ENCODE assay signal across 8 mouse cellular contexts in the genomic region with DNA sequence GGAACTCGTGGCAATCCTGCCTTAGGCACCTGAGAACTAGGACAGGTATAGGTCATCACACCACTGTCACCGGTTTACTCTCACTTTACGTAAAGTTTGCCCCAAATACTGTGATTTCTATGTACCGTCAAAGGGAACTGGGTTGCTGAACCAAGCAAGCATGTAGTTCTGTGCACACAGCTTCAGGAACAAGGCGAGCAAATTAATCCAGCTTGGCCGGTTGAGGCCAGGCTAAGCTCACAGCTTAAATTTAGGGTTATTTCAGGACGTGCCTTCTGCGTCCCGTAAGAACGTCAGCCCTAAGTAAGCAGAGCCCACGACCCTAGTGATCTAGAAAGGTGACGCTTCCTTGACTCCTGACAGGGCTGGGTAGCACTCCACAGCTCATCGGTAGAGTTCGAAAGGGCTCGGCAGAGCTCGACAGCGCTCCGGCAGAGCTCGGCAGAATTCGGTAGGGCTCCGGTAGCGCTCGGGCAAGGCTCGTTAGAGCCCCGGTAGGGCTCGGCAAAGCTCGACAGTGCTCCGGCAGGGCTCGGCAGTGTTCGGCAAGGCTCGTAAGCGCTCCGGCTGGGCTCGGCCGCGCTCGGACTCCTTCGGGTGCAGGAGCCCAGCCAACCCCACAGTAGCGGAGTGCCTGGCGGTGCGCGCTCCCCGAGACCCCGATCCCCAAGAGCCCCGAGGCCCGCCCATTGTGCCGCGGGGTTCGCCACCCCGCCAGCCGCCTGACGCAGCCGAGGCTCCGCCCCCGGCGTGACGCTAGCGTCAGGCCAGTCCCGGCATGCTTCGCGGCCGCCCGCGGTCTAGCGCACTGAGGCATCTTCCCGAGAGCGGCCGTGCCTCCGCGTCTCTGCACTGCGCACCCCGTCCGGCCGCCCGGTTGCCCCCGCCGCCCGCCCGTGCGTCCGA. TPM values are rescaled to one million over a fixed set of nuclear protein-coding genes. Genes with fewer than 3 reads are reported as not detected.
DNase-seq lines count a peak whose midpoint lies in the region; ATAC-seq lines count a peak whose summit lies in the region.

TSS of gene Etnk1 (plus strand) at position 770 of the 906 bp plus-strand sequence.

- ATAC-seq in forebrain, embryonic 14.5 days: peak; percentile 96
- ATAC-seq in neural tube, embryonic 15.5 days (ENCODE audit: low FRiP score): peak; percentile 96

- H3K27ac ChIP-seq in forebrain, embryonic 14.5 days (ENCODE audit: low read depth, low read length): peak within 1 kb of the TSS; percentile 93
- H3K27ac ChIP-seq in neural tube, embryonic 15.5 days (replicated peaks): peak within 1 kb of the TSS; percentile 92

- H3K4me3 ChIP-seq in forebrain, embryonic 14.5 days (ENCODE audit: low read depth, low read length): peak within 1 kb of the TSS; percentile 86
- peak within 1 kb of the TSS; percentile 96 for H3K4me3 ChIP-seq in neural tube, embryonic 15.5 days (replicated peaks)

- H3K36me3 ChIP-seq in forebrain, embryonic 14.5 days (ENCODE audit: control insufficient read depth, insufficient read depth, low read length): no peaks in the 10 kb centered on the region
- peaks cover 6% of the 10 kb centered on the region; the same call in 1 of the 2 replicates for H3K36me3 ChIP-seq in neural tube, embryonic 15.5 days

- intact Hi-C loops in heart, postnatal 14 days (cut with DNase I): loop anchor here (1.0 kb wide), 1 partner anchor 66 kb away; the partner anchor contains the start of gene C2cd5

- peak within 1 kb of the TSS; percentile 90 for H3K9ac ChIP-seq in forebrain, embryonic 14.5 days (ENCODE audit: low read length)
- H3K9ac ChIP-seq in neural tube, embryonic 15.5 days (replicated peaks): peak within 1 kb of the TSS; percentile 96

- 1% methylated on average over 74 of the region's 81 CpGs for WGBS in forebrain, embryonic 14.5 days
- WGBS in neural tube, embryonic 15.5 days: 1% methylated on average over 71 of the region's 81 CpGs

- DNase-seq in ES-CJ7 (ENCODE audit: low read depth, low spot score): peak; percentile 91
- peak; percentile 100 for DNase-seq in cerebellum, adult 11 months
- DNase-seq in forebrain, embryonic 14.5 days (ENCODE audit: low spot score): peak; percentile 97
- DNase-seq in heart, postnatal 14 days: peak; percentile 97
- peak; percentile 99 for DNase-seq in layer of hippocampus, adult 11-12 months (ENCODE audit: low spot score)
- DNase-seq in lung, adult 18-20 months: peak; percentile 93 to 95
- DNase-seq in testis, postnatal 14 days (ENCODE audit: low spot score): peak; percentile 92

- peaks cover 18% of the 10 kb centered on the region for H3K4me1 ChIP-seq in forebrain, embryonic 14.5 days (ENCODE audit: control insufficient read depth, insufficient read depth, low read length)
- H3K4me1 ChIP-seq in neural tube, embryonic 15.5 days: peaks cover 42% of the 10 kb centered on the region

- no peaks in the 10 kb centered on the region for H3K9me3 ChIP-seq in forebrain, embryonic 14.5 days (replicated peaks; ENCODE audit: control insufficient read depth, low read length)
- H3K9me3 ChIP-seq in neural tube, embryonic 15.5 days (replicated peaks): no peaks in the 10 kb centered on the region

- H3K4me2 ChIP-seq in forebrain, embryonic 14.5 days (ENCODE audit: low read length): peak within 1 kb of the TSS; percentile 88
- H3K4me2 ChIP-seq in neural tube, embryonic 15.5 days: peak within 1 kb of the TSS; percentile 78

- H3K27me3 ChIP-seq in forebrain, embryonic 14.5 days (replicated peaks; ENCODE audit: control insufficient read depth, insufficient read depth, low read length): no peaks in the 10 kb centered on the region
- no peaks in the 10 kb centered on the region for H3K27me3 ChIP-seq in neural tube, embryonic 15.5 days (replicated peaks)

RNA-seq across cellular contexts. Expression of gene Etnk1, which starts in this region (rescaled TPM):
- polyA plus RNA-seq in forebrain, embryonic 14.5 days (2014; fragmentation: Nextera tagmentation; extraction: Ambion mirVana): 23.5 and 35.9 TPM in 2 replicates
- total RNA-seq in heart, postnatal 14 days (2021): 10 to 100 TPM; 26.9 to 28.9 TPM
- 38.9 and 42.0 TPM in 2 replicates for polyA plus RNA-seq in neural tube, embryonic 15.5 days (2015; fragmentation: Nextera tagmentation; extraction: Ambion mirVana)

Comparison
In these comparisons a context has a peak if more than half of its experiments do, and no peak if none do; other contexts are left out.
1. Peak in every context shown above with its lines: DNase-seq, ATAC-seq, H3K4me3 ChIP-seq and H3K27ac ChIP-seq.